Mouse (Mus musculus) MEL (cell line): ENCODE results near the gene Cd99l2. TPM values are rescaled to one million over a fixed set of nuclear protein-coding genes. Genes with fewer than 3 reads are reported as not detected.

Experiments used
- DNase-seq: peaks from one replicate; pipeline ENCODE4 v3.0.0; 2011; ENCODE audit warnings: low read depth, low spot score
- H3K27ac ChIP-seq: 2 replicates; pipeline ENCODE4 v1.5.1; 2012; ENCODE audit warnings: low read depth, mild to moderate bottlenecking, control low read depth, low read length, moderate library complexity; ENCODE audit not compliant: control insufficient read depth
- H3K27me3 ChIP-seq, 2 experiments: fragments of 150-350 bp in 1 of 2; sonication (generic) in 1 of 2; 2 replicates each; pipeline ENCODE4 v1.6.1; 2012; ENCODE audit warnings: low read length in 2 of 2, mild to moderate bottlenecking in 2 of 2, improper control_type of control experiment in 1 of 2, moderate library complexity in 1 of 2; ENCODE audit not compliant: insufficient read depth in 2 of 2, control insufficient read depth in 1 of 2
- H3K36me3 ChIP-seq, 2 experiments: 2 replicates each; pipeline ENCODE4 v1.6.1; 2012 to 2014; ENCODE audit warnings: low read length in 2 of 2, improper control_type of control experiment in 1 of 2, inconsistent platforms in 1 of 2, mild to moderate bottlenecking in 1 of 2; ENCODE audit not compliant: insufficient read depth in 2 of 2, control insufficient read depth in 1 of 2
- H3K4me1 ChIP-seq, 2 experiments: fragments of 150-350 bp in 1 of 2; sonication (generic) in 1 of 2; 2 replicates each; pipeline ENCODE4 v1.6.1; 2012; ENCODE audit warnings: low read length in 2 of 2, improper control_type of control experiment in 1 of 2, mild to moderate bottlenecking in 1 of 2; ENCODE audit not compliant: insufficient read depth in 2 of 2, control insufficient read depth in 1 of 2
- H3K4me3 ChIP-seq, 2 experiments: fragments of 150-350 bp in 1 of 2; sonication (generic) in 1 of 2; 2 replicates each; pipeline ENCODE4 v1.5.1; 2012; ENCODE audit warnings: low read depth in 2 of 2, low read length in 2 of 2, mild to moderate bottlenecking in 2 of 2, moderate library complexity in 2 of 2, control low read depth in 1 of 2, improper control_type of control experiment in 1 of 2; ENCODE audit not compliant: control insufficient read depth in 1 of 2, insufficient read depth in 1 of 2
- H3K79me2 ChIP-seq: 2 replicates; pipeline ENCODE4 v1.6.1; 2012; ENCODE audit warnings: mild to moderate bottlenecking, low read length, moderate library complexity; ENCODE audit not compliant: control insufficient read depth, poor library complexity, insufficient read depth
- H3K9ac ChIP-seq: 2 replicates; pipeline ENCODE4 v1.6.1; 2012; ENCODE audit warnings: low read depth, mild to moderate bottlenecking, control low read depth, low read length, moderate library complexity; ENCODE audit not compliant: control insufficient read depth, poor library complexity, severe bottlenecking
- H3K9me3 ChIP-seq: fragments of 150-350 bp; sonication (generic); replicated peaks from 2 replicates; pipeline ENCODE4 v1.6.1; 2012; ENCODE audit warnings: mild to moderate bottlenecking, low read length, improper control_type of control experiment, moderate library complexity; ENCODE audit not compliant: insufficient read depth
- CTCF ChIP-seq, 3 experiments: IDR thresholded peaks in 2 of 3; conservative IDR thresholded peaks in 1 of 3; 2 replicates each; pipeline ENCODE4 v1.5.1; 2011 to 2012; ENCODE audit warnings: low read length in 3 of 3, low read depth in 2 of 3, mild to moderate bottlenecking in 2 of 3, improper control_type of control experiment in 1 of 3, inconsistent platforms in 1 of 3, mixed read lengths in 1 of 3, moderate library complexity in 1 of 3; ENCODE audit not compliant: control insufficient read depth in 1 of 3, insufficient read depth in 1 of 3, poor library complexity in 1 of 3, severe bottlenecking in 1 of 3
- EP300 ChIP-seq, 2 experiments: IDR thresholded peaks; 2 replicates each; pipeline ENCODE4 v1.6.1; 2011; ENCODE audit warnings: improper control_type of control experiment in 2 of 2, low read length in 2 of 2, low read depth in 1 of 2, mild to moderate bottlenecking in 1 of 2
- GATA1 ChIP-seq: IDR thresholded peaks from 2 replicates; pipeline ENCODE4 v1.6.1; 2011; ENCODE audit warnings: low read depth, low read length, improper control_type of control experiment
- MAX ChIP-seq: IDR thresholded peaks from 2 replicates; pipeline ENCODE4 v1.6.1; 2011; ENCODE audit warnings: low read length, improper control_type of control experiment
- MYC ChIP-seq: IDR thresholded peaks from 2 replicates; pipeline ENCODE4 v1.6.1; 2011; ENCODE audit warnings: low read depth, mild to moderate bottlenecking, low read length, improper control_type of control experiment, moderate library complexity
- NELFE ChIP-seq: IDR thresholded peaks from 2 replicates; pipeline ENCODE4 v1.6.1; 2011; ENCODE audit warnings: low read depth, low read length, improper control_type of control experiment
- POLR2A ChIP-seq, 2 experiments: IDR thresholded peaks; 2 replicates each; pipeline ENCODE4 v1.6.1; 2011 to 2012; ENCODE audit warnings: low read length in 2 of 2, mild to moderate bottlenecking in 2 of 2, control low read depth in 1 of 2, improper control_type of control experiment in 1 of 2, low read depth in 1 of 2, moderate library complexity in 1 of 2; ENCODE audit not compliant: control insufficient read depth in 1 of 2, insufficient read depth in 1 of 2, poor library complexity in 1 of 2
- RAD21 ChIP-seq: IDR thresholded peaks from 2 replicates; pipeline ENCODE4 v1.6.1; 2011; ENCODE audit warnings: mild to moderate bottlenecking, low read depth, low read length, improper control_type of control experiment
- SMC3 ChIP-seq: IDR thresholded peaks from 2 replicates; pipeline ENCODE4 v1.6.1; 2011; ENCODE audit warnings: low read depth, low read length, improper control_type of control experiment
- TAL1 ChIP-seq: IDR thresholded peaks from 2 replicates; pipeline ENCODE4 v1.6.1; 2012; ENCODE audit warnings: mild to moderate bottlenecking, inconsistent platforms, low read length, moderate library complexity, mixed read lengths
- TCF12 ChIP-seq: IDR thresholded peaks from 2 replicates; pipeline ENCODE4 v1.6.1; 2014; ENCODE audit warnings: low read depth, mild to moderate bottlenecking, inconsistent platforms, low read length, improper control_type of control experiment, moderate library complexity
- UBTF ChIP-seq: IDR thresholded peaks from 2 replicates; pipeline ENCODE4 v1.6.1; 2012; ENCODE audit warnings: low read depth, mild to moderate bottlenecking, inconsistent platforms, low read length, improper control_type of control experiment, moderate library complexity, borderline replicate concordance; ENCODE audit not compliant: insufficient read depth
- USF1 ChIP-seq: IDR thresholded peaks from 2 replicates; pipeline ENCODE4 v1.6.1; 2014; ENCODE audit warnings: low read depth, mild to moderate bottlenecking, inconsistent platforms, low read length, improper control_type of control experiment, moderate library complexity
- USF2 ChIP-seq, 2 experiments: IDR thresholded peaks; 2 replicates each; pipeline ENCODE4 v1.6.1; 2011 to 2012; ENCODE audit warnings: improper control_type of control experiment in 2 of 2, low read length in 2 of 2, borderline replicate concordance in 1 of 2, inconsistent platforms in 1 of 2, low read depth in 1 of 2, mild to moderate bottlenecking in 1 of 2; ENCODE audit not compliant: insufficient read depth in 1 of 2
- ZC3H11A ChIP-seq: IDR thresholded peaks from 2 replicates; pipeline ENCODE4 v1.6.1; 2012; ENCODE audit warnings: low read depth, mild to moderate bottlenecking, inconsistent platforms, low read length, improper control_type of control experiment
- ZMIZ1 ChIP-seq: IDR thresholded peaks from 2 replicates; pipeline ENCODE4 v1.6.1; 2012; ENCODE audit warnings: low read depth, mild to moderate bottlenecking, inconsistent platforms, low read length, improper control_type of control experiment, moderate library complexity
- polyA plus RNA-seq, 2 experiments: library from polyadenylated mRNA; stranded (reverse) in 1 of 2; unstranded in 1 of 2; fragments of >175 nt in 1 of 2; fragments of >200 nt in 1 of 2; gene quantifications; 2 replicates each; pipeline versions ENCODE4 v1.2.1 to v1.2.4; 2012; ENCODE audit warnings: low replicate concordance in 2 of 2, low read depth in 1 of 2; ENCODE audit not compliant: insufficient read length in 2 of 2, insufficient read depth in 1 of 2, missing spikeins in 1 of 2
- total RNA-seq: library from RNA; depleted of rRNA; stranded (reverse); fragments of 300-350 nt; gene quantifications from 2 replicates; pipeline ENCODE4 v1.2.3, GENCODE M21; 2012

The Cd99l2 gene
- total and polyA plus RNA-seq, 3 experiments, result 7.9 to 12.0 TPM; not detected in 1

GRCm38 (mm10) chrX:71427491-71427890 lies 65.2 kb downstream of the Cd99l2 start:
- DNase-seq, result peak; percentile 13
- H3K27me3 ChIP-seq, result no peaks in the 10 kb centered on the region
- H3K4me3 ChIP-seq, result no peak overlapping the region
- peaks cover 3 to 17% of the 10 kb centered on the region in 2 experiments for H3K4me1 ChIP-seq
- H3K27ac ChIP-seq, result no peak overlapping the region
- no peaks in the 10 kb centered on the region for H3K79me2 ChIP-seq
- H3K9me3 ChIP-seq, result no peaks in the 10 kb centered on the region
- peaks cover 0 to 21% of the 10 kb centered on the region in 2 experiments; a peak in 2 of 4 replicates for H3K36me3 ChIP-seq
- no peak overlapping the region for H3K9ac ChIP-seq
- TF ChIP-seq TAL1 (peak; percentile 29; the same call in 1 of the 2 replicates), ZMIZ1 (no peak), MYC (no peak), GATA1 (0 out of 2 replicates have a peak, but pooled peaks have one; percentile 25), TCF12 (peak; percentile 70), EP300 (IDR thresholded peaks at IDR 0.05; ENCODE audit: low read depth in 1 of 2, low read length in 2 of 2) (peak in 1 of 2 experiments; percentile 29; a peak in 1 of 4 replicates)

GRCm38 (mm10) chrX:71425746-71426519 lies 66.7 kb downstream of the Cd99l2 start:
- H3K36me3 ChIP-seq, result peaks cover 0 to 12% of the 10 kb centered on the region in 2 experiments; a peak in 2 of 4 replicates
- H3K27me3 ChIP-seq, result no peaks in the 10 kb centered on the region
- DNase-seq, result peak; percentile 71
- no peak overlapping the region for H3K4me3 ChIP-seq
- H3K27ac ChIP-seq, result no peak overlapping the region
- H3K9ac ChIP-seq, result no peak overlapping the region
- H3K4me1 ChIP-seq, result peaks cover 3 to 13% of the 10 kb centered on the region in 2 experiments
- TF ChIP-seq USF2 (IDR thresholded peaks at IDR 0.05; ENCODE audit: borderline replicate concordance in 1 of 2, insufficient read depth in 1 of 2, low read depth in 1 of 2, low read length in 2 of 2) (no peak), ZMIZ1 (no peak), MAX (no peak), NELFE (no peak), CTCF (IDR thresholded peaks at IDR 0.05 in 2 of 3, conservative IDR thresholded peaks at IDR 0.05 in 1 of 3; ENCODE audit: control insufficient read depth in 1 of 3, insufficient read depth in 1 of 3, low read depth in 2 of 3, low read length in 3 of 3, poor library complexity in 1 of 3, severe bottlenecking in 1 of 3) (peak; percentile 54 to 86 (median 85)), SMC3 (peak; percentile 95), USF1 (no peak), UBTF (no peak), POLR2A (IDR thresholded peaks at IDR 0.05; ENCODE audit: control insufficient read depth in 1 of 2, insufficient read depth in 1 of 2, low read depth in 1 of 2, low read length in 2 of 2, poor library complexity in 1 of 2) (no peak), RAD21 (peak; percentile 84), ZC3H11A (peak; percentile 82), MYC (no peak)
- no peaks in the 10 kb centered on the region for H3K79me2 ChIP-seq
- no peaks in the 10 kb centered on the region for H3K9me3 ChIP-seq
